Mouse (Mus musculus) heart, postnatal 25 days (tissue): ENCODE results near the gene Foxp4. TPM values are rescaled to one million over a fixed set of nuclear protein-coding genes. Genes with fewer than 3 reads are reported as not detected.
"Not testable (repeated sequence)": the region's sequence is repeated elsewhere in the genome, so short reads cannot be mapped to it uniquely, and the experiment has no call there.

ENCODE experiments used
- DNase-seq: peaks from one replicate; pipeline ENCODE4 v3.0.0; 2022; ENCODE audit warnings: low spot score
- intact Hi-C: fragments of 180-260 bp; cut with DNase I; formaldehyde crosslinking; loops from one replicate; pipeline ENCODE4 v1.15.1; 2025
- total RNA-seq, 2 experiments: library from RNA; stranded (reverse); gene quantifications; 2 replicates each; pipeline ENCODE4 v1.2.3; 2021

Foxp4 gene
- total RNA-seq, 2 experiments from 2014 or later: 9.4 to 9.6 TPM

- DNase-seq: no peak
- intact Hi-C loops: loop anchor here (2.0 to 5.0 kb wide), 2 partner anchors 175 to 228 kb away; no protein-coding TSS in a partner anchor
Observed at GRCm38 (mm10) chr17:47872311-47873011, 52.0 kb downstream of the Foxp4 start.

GRCm38 (mm10) chr17:47869874-47870273, 54.6 kb downstream of the Foxp4 start:
- no peak for DNase-seq
- intact Hi-C loops: loop anchor here (5.0 kb wide), 1 partner anchor 177 kb away; no protein-coding TSS in a partner anchor

- intact Hi-C loops: no loop called here
- DNase-seq: no peak
Observed at GRCm38 (mm10) chr17:47866037-47866436, 58.4 kb downstream of the Foxp4 start.

- intact Hi-C loops: loop anchor here (1.0 to 5.0 kb wide), 2 partner anchors 71 to 122 kb away; no protein-coding TSS in a partner anchor
- DNase-seq: peak; percentile 61
Observed at GRCm38 (mm10) chr17:47864496-47864895, 59.9 kb downstream of the Foxp4 start.

GRCm38 (mm10) chr17:47863437-47863836, 61.0 kb downstream of the Foxp4 start:
- intact Hi-C loops: loop anchor here (5.0 kb wide), 1 partner anchor 121 kb away; no protein-coding TSS in a partner anchor
- DNase-seq: no peak

GRCm38 (mm10) chr17:47863023-47863422, 61.4 kb downstream of the Foxp4 start:
- intact Hi-C loops: loop anchor here (5.0 kb wide), 1 partner anchor 121 kb away; no protein-coding TSS in a partner anchor
- DNase-seq: no peak

- no peak for DNase-seq
- intact Hi-C loops: no loop called here
Observed at GRCm38 (mm10) chr17:47855544-47855943, 68.9 kb downstream of the Foxp4 start.

GRCm38 (mm10) chr17:47854908-47855307, 69.5 kb downstream of the Foxp4 start:
- no peak for DNase-seq
- intact Hi-C loops: no loop called here

GRCm38 (mm10) chr17:47853760-47854159, 70.7 kb downstream of the Foxp4 start:
- intact Hi-C loops: no loop called here
- no peak for DNase-seq

GRCm38 (mm10) chr17:47853336-47853735, 71.1 kb downstream of the Foxp4 start:
- intact Hi-C loops: no loop called here
- DNase-seq: no peak

GRCm38 (mm10) chr17:47851798-47852360, 72.6 kb downstream of the Foxp4 start:
- DNase-seq, intact Hi-C loops: not testable (repeated sequence)

- intact Hi-C loops: no loop called here
- no peak for DNase-seq
Observed at GRCm38 (mm10) chr17:47850639-47851314, 73.7 kb downstream of the Foxp4 start.

GRCm38 (mm10) chr17:47850035-47850434, 74.4 kb downstream of the Foxp4 start:
- intact Hi-C loops: no loop called here
- DNase-seq: no peak

- intact Hi-C loops: no loop called here
- DNase-seq: no peak
Observed at GRCm38 (mm10) chr17:47847985-47848384, 76.5 kb downstream of the Foxp4 start.

- DNase-seq: no peak
- intact Hi-C loops: no loop called here
Observed at GRCm38 (mm10) chr17:47845609-47846008, 78.8 kb downstream of the Foxp4 start.

GRCm38 (mm10) chr17:47843465-47843864, 81.0 kb downstream of the Foxp4 start:
- intact Hi-C loops: no loop called here
- DNase-seq: no peak

GRCm38 (mm10) chr17:47841931-47842623, 82.4 kb downstream of the Foxp4 start:
- intact Hi-C loops: no loop called here
- DNase-seq: peak; percentile 81

GRCm38 (mm10) chr17:47841521-47841920, 82.9 kb downstream of the Foxp4 start:
- no peak for DNase-seq
- intact Hi-C loops: no loop called here

GRCm38 (mm10) chr17:47837808-47838207, 86.6 kb downstream of the Foxp4 start:
- intact Hi-C loops: no loop called here
- no peak for DNase-seq

GRCm38 (mm10) chr17:47834482-47834767, 90.0 kb downstream of the Foxp4 start, which contains the start of gene Mdfi:
Gene Mdfi (minus strand): TSS chr17:47834691.
- no peak for DNase-seq

More at GRCm38 (mm10) chr17:47834482-47834767, 90.0 kb downstream of the Foxp4 start, which contains the start of gene Mdfi:
- intact Hi-C loops: no loop called here
